ENCODE assay signal across 8 mouse cellular contexts in the genomic region with DNA sequence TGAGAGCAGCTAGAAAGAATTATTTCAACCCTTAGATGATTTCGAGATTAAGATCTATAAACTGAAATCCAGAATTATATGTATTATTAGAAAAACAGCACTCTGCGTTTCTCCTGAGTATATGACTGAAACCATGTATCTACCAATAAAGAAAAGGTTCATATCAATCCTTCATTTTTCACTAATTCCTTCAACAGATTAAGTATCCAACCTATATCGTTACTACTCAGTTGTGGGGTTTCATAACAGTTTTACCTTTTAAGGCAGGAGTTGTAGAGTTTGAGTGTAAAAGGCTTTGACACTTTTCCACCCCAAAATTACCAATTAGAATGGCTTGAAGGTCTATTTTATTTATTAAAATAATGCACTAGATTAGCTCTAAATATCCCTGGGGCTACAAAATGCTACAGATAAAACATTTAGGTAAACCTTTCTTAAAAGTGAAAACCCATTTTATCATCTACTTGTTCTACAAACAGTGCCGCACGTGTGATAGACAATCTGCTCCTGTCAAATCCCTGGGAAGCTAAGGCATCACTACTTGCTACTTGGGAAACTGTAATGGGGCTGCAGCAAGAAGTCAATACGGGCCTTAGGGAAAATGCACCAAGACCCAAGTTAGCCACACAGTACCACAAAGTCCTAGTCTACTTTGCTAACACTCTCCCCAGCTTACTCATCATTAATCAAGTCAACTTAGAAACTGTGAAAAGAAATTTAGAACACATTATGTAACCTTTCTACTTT. TPM values are rescaled to one million over a fixed set of nuclear protein-coding genes. Genes with fewer than 3 reads are reported as not detected.
A peak's percentile ranks its signal among the peaks of the same experiment; 100 is the strongest.
DNase-seq lines count a peak whose midpoint lies in the region; ATAC-seq and TF ChIP-seq lines count a peak whose summit lies in the region.

No protein-coding gene starts in this region.

- WGBS in kidney, postnatal 0 days = 23% methylated on average over 6 of the region's 6 CpGs
- 45% methylated on average over 6 of the region's 6 CpGs for WGBS in hindbrain, postnatal 0 days

- intact Hi-C loops in gastrocnemius, postnatal 36 days (cut with DNase I) = no loop called here

- H3K79me2 ChIP-seq in myocyte (ENCODE audit: control insufficient read depth, insufficient read depth) = peaks cover 71% of the 10 kb centered on the region

- peak overlapping the region; percentile 75 for H3K4me2 ChIP-seq in kidney, postnatal 0 days (ENCODE audit: low read length)
- peak overlapping the region; percentile 60 for H3K4me2 ChIP-seq in hindbrain, postnatal 0 days (ENCODE audit: low read depth, low read length)
- H3K4me2 ChIP-seq in myocyte (ENCODE audit: low read depth) = peak overlapping the region; percentile 97

- TF ChIP-seq CTCF in kidney, postnatal 0 days (IDR thresholded peaks at IDR 0.05; ENCODE audit: low read depth) = no peak
- no peak for TF ChIP-seq CTCF in bone marrow macrophage, adult 2 months (IDR thresholded peaks at IDR 0.05; ENCODE audit: low read depth, low read length)
- TF ChIP-seq CTCF in hindbrain, postnatal 0 days (IDR thresholded peaks at IDR 0.05; ENCODE audit: low read depth) = no peak

- no peaks in the 10 kb centered on the region; the same call in 1 of the 2 replicates for H3K4me1 ChIP-seq in kidney, postnatal 0 days (replicated peaks; ENCODE audit: insufficient read depth, low read length)
- H3K4me1 ChIP-seq in bone marrow macrophage, adult 2 months (ENCODE audit: control insufficient read depth, insufficient read depth, low read length) = peaks cover 12% of the 10 kb centered on the region
- H3K4me1 ChIP-seq in hindbrain, postnatal 0 days (ENCODE audit: insufficient read depth, low read length) = peaks cover 4% of the 10 kb centered on the region; the same call in 1 of the 2 replicates

- no peaks in the 10 kb centered on the region for H3K27me3 ChIP-seq in kidney, postnatal 0 days (ENCODE audit: insufficient read depth, low read length)
- H3K27me3 ChIP-seq in hindbrain, postnatal 0 days (ENCODE audit: insufficient read depth, low read length) = no peaks in the 10 kb centered on the region
- no peaks in the 10 kb centered on the region for H3K27me3 ChIP-seq in myocyte (ENCODE audit: control insufficient read depth, insufficient read depth, insufficient read length)

- peak overlapping the region; percentile 98 for H3K4me3 ChIP-seq in kidney, postnatal 0 days (replicated peaks; ENCODE audit: low read depth, low read length)
- peak overlapping the region; percentile 55 for H3K4me3 ChIP-seq in bone marrow macrophage, adult 2 months (ENCODE audit: insufficient read depth, low read length)
- peak overlapping the region; percentile 98 for H3K4me3 ChIP-seq in hindbrain, postnatal 0 days (ENCODE audit: low read length)
- peak overlapping the region; percentile 97 for H3K4me3 ChIP-seq in myocyte

- no peak for ATAC-seq in kidney, postnatal 0 days (replicated peaks; ENCODE audit: low FRiP score, low read depth)
- ATAC-seq in hindbrain, postnatal 0 days = no peak

- H3K9me3 ChIP-seq in kidney, postnatal 0 days (replicated peaks; ENCODE audit: low read length) = no peaks in the 10 kb centered on the region
- H3K9me3 ChIP-seq in hindbrain, postnatal 0 days (ENCODE audit: low read length) = no peaks in the 10 kb centered on the region

- no peak for TF ChIP-seq POLR2A in bone marrow macrophage, adult 2 months (IDR thresholded peaks at IDR 0.05; ENCODE audit: borderline replicate concordance, low read depth, low read length)
- TF ChIP-seq POLR2A in myocyte (IDR thresholded peaks at IDR 0.05; ENCODE audit: insufficient read length, low read depth) = no peak

- no peak for DNase-seq in kidney, postnatal 0 days (ENCODE audit: low spot score)
- DNase-seq in kidney, postnatal 10 days = no peak
- DNase-seq in hindbrain, postnatal 0 days (ENCODE audit: low spot score) = no peak
- no peak for DNase-seq in layer of hippocampus, postnatal 10 days (ENCODE audit: low spot score in 2 of 2)
- DNase-seq in adrenal gland, postnatal 4 days (ENCODE audit: low spot score in 2 of 2) = no peak
- DNase-seq in gastrocnemius, postnatal 36 days = no peak

- H3ac ChIP-seq in myocyte (ENCODE audit: control insufficient read depth, insufficient read length) = no peak overlapping the region

- H3K9ac ChIP-seq in kidney, postnatal 0 days (ENCODE audit: low read depth, low read length) = 0 out of 2 replicates have a peak overlapping the region, but pooled peaks have one; percentile 19
- no peak overlapping the region for H3K9ac ChIP-seq in hindbrain, postnatal 0 days (replicated peaks; ENCODE audit: low read length)

- H3K27ac ChIP-seq in kidney, postnatal 0 days = no peak overlapping the region
- no peak overlapping the region for H3K27ac ChIP-seq in bone marrow macrophage, adult 2 months (ENCODE audit: insufficient read depth, low read depth, low read length)
- no peak overlapping the region for H3K27ac ChIP-seq in hindbrain, postnatal 0 days

- H3K36me3 ChIP-seq in kidney, postnatal 0 days (ENCODE audit: insufficient read depth, low read length) = no peaks in the 10 kb centered on the region
- no peaks in the 10 kb centered on the region for H3K36me3 ChIP-seq in hindbrain, postnatal 0 days (ENCODE audit: insufficient read depth, low read length)
- peaks cover 3% of the 10 kb centered on the region for H3K36me3 ChIP-seq in myocyte (ENCODE audit: control insufficient read depth, insufficient read depth)

TF ChIP-seq in myocyte, 11 proteins besides CTCF, POLR2A, EP300 and RAD21:
- TF ChIP-seq TCF3 (IDR thresholded peaks at IDR 0.05; ENCODE audit: insufficient read length, low read depth) (no peak), REST (IDR thresholded peaks at IDR 0.05; ENCODE audit: insufficient read depth, insufficient read length) (no peak), MAX (IDR thresholded peaks at IDR 0.05; ENCODE audit: low read depth) (no peak), SRF (IDR thresholded peaks at IDR 0.05; ENCODE audit: control insufficient read depth, insufficient read length, low read depth) (no peak), E2F4 (IDR thresholded peaks at IDR 0.05; ENCODE audit: insufficient read depth) (no peak), POLR2AphosphoS2 (IDR thresholded peaks at IDR 0.05; ENCODE audit: insufficient read length, low read depth) (no peak), TCF12 (IDR thresholded peaks at IDR 0.05; ENCODE audit: insufficient read depth, poor library complexity, severe bottlenecking) (no peak)

RNA-seq across cellular contexts. Expression of a gene that starts 2.1 kb away (rescaled TPM):
- 97.2 and 108 TPM in 2 replicates for polyA plus RNA-seq in kidney, postnatal 0 days (2015; fragmentation: Nextera tagmentation; extraction: Ambion mirVana)
- 177 and 182 TPM in 2 replicates for polyA plus RNA-seq in bone marrow macrophage, adult 2 months (2012; ENCODE audit: insufficient read depth, insufficient read length, missing spikeins)
- total RNA-seq in hindbrain, postnatal 0 days (2014; rRNA removed) = 68.4 and 78.6 TPM in 2 replicates
- 89.8 and 95.5 TPM in 2 replicates for polyA plus RNA-seq in hindbrain, postnatal 0 days (2015; fragmentation: Nextera tagmentation; extraction: Ambion mirVana)
- 67.9 TPM for polyA plus RNA-seq in myocyte (2012; fragmentation: generic; extraction: Trizol)
- 100 to 1,000 TPM; 137 to 143 TPM for total RNA-seq in layer of hippocampus, postnatal 10 days (2021)
- total RNA-seq in adrenal gland, postnatal 4 days (2021) = 100 to 1,000 TPM; 168 to 173 TPM
- 10 to 100 TPM; 72.2 to 83.8 TPM for total RNA-seq in gastrocnemius, postnatal 36 days (2021)

RNA-seq across cellular contexts. Expression of a gene that starts 23.0 kb away (rescaled TPM):
- polyA plus RNA-seq in kidney, postnatal 0 days (2015; fragmentation: Nextera tagmentation; extraction: Ambion mirVana) = 26.5 and 29.1 TPM in 2 replicates
- 51.1 and 56.4 TPM in 2 replicates for polyA plus RNA-seq in bone marrow macrophage, adult 2 months (2012; ENCODE audit: insufficient read depth, insufficient read length, missing spikeins)
- total RNA-seq in hindbrain, postnatal 0 days (2014; rRNA removed) = 29.7 and 32.0 TPM in 2 replicates
- 44.8 and 45.6 TPM in 2 replicates for polyA plus RNA-seq in hindbrain, postnatal 0 days (2015; fragmentation: Nextera tagmentation; extraction: Ambion mirVana)
- 13.4 TPM for polyA plus RNA-seq in myocyte (2012; fragmentation: generic; extraction: Trizol)
- total RNA-seq in layer of hippocampus, postnatal 10 days (2021) = 10 to 100 TPM; 31.7 to 36.9 TPM
- 10 to 100 TPM; 32.9 to 34.7 TPM for total RNA-seq in adrenal gland, postnatal 4 days (2021)
- 10 to 100 TPM in 1 of 2 experiments, 1 to 10 TPM in 1; 9.5 to 10.4 TPM for total RNA-seq in gastrocnemius, postnatal 36 days (2021)

RNA-seq across cellular contexts. Expression of a gene that starts 32.6 kb away (rescaled TPM):
- polyA plus RNA-seq in kidney, postnatal 0 days (2015; fragmentation: Nextera tagmentation; extraction: Ambion mirVana) = 0.69 and 0.75 TPM in 2 replicates
- polyA plus RNA-seq in bone marrow macrophage, adult 2 months (2012; ENCODE audit: insufficient read depth, insufficient read length, missing spikeins) = 1.4 and 1.7 TPM in 2 replicates
- total RNA-seq in hindbrain, postnatal 0 days (2014; rRNA removed) = 37.2 and 40.1 TPM in 2 replicates
- 16.0 and 16.1 TPM in 2 replicates for polyA plus RNA-seq in hindbrain, postnatal 0 days (2015; fragmentation: Nextera tagmentation; extraction: Ambion mirVana)
- polyA plus RNA-seq in myocyte (2012; fragmentation: generic; extraction: Trizol) = 0.38 TPM
- 10 to 100 TPM; 19.6 to 20.9 TPM for total RNA-seq in layer of hippocampus, postnatal 10 days (2021)
- total RNA-seq in adrenal gland, postnatal 4 days (2021) = 1 to 10 TPM; 1.6 to 2.4 TPM
- under 1 TPM; 0.05 to 0.10 TPM for total RNA-seq in gastrocnemius, postnatal 36 days (2021)

Comparison
In these comparisons a context has a peak if more than half of its experiments do, and no peak if none do; other contexts are left out.
1. RNA of a gene that starts 32.6 kb away (total RNA-seq): 37.2 to 40.1 TPM in hindbrain, postnatal 0 days and 19.6 to 20.9 TPM in layer of hippocampus, postnatal 10 days; 1.6 to 2.4 TPM in adrenal gland, postnatal 4 days and 0.05 to 0.10 TPM in gastrocnemius, postnatal 36 days; every median in the first group is over 4 times any median in the second.
2. Peak in every context shown above with its lines, with median percentiles within 50 percentile points of each other: H3K4me2 ChIP-seq and H3K4me3 ChIP-seq.